Mouse (Mus musculus) megakaryocyte, embryonic 14.5 days (primary cell): ENCODE data around the gene Spon1.

Source experiments
- FLI1 ChIP-seq: IDR thresholded peaks from 2 replicates; pipeline ENCODE4 v1.6.1; 2012; ENCODE audit warnings: low read length, inconsistent platforms, mixed read lengths
- GATA1 ChIP-seq: IDR thresholded peaks from 3 replicates; pipeline ENCODE4 v1.6.1; 2012; ENCODE audit warnings: mixed read lengths, low read length, inconsistent platforms, borderline replicate concordance

GRCm38 (mm10) chr7:114018861-114019260 is 253.1 kb downstream of the Spon1 start:
- TF ChIP-seq GATA1 (no peak), FLI1 (no peak)
